Mouse (Mus musculus): ENCODE results near the gene Olfr736. TPM values are rescaled to one million over a fixed set of nuclear protein-coding genes. Genes with fewer than 3 reads are reported as not detected.

Gene Olfr736
- total RNA-seq (2023; ENCODE audit: inconsistent age) = not detected in 4 replicates

GRCm38 (mm10) chr14:50380863-50381262 is at the start of gene Olfr736:
TSS of gene Olfr736 (plus strand) at chr14:50381163.

GRCm38 (mm10) chr14:50348796-50349195 is 32.2 kb upstream of the Olfr736 start, which contains the start of gene Olfr735:
TSS of gene Olfr735 (minus strand) at chr14:50348872.

GRCm38 (mm10) chr14:50357593-50357992 is 23.4 kb upstream of the Olfr736 start, which contains the start of gene Tlr11:
TSS of gene Tlr11 (plus strand) at chr14:50357914.

GRCm38 (mm10) chr14:50407268-50407667 is 26.3 kb downstream of the Olfr736 start, which contains the start of gene Olfr738:
TSS of gene Olfr738 (plus strand) at chr14:50407568.

GRCm38 (mm10) chr14:50418326-50418725 is 37.4 kb downstream of the Olfr736 start, which contains the start of gene Olfr739:
TSS of gene Olfr739 (plus strand) at chr14:50418626.

Other genes starting within 250 kb of the Olfr736 start
- not detected in 4 replicates for gene Olfr728, start 238.5 kb upstream of the Olfr736 start, total RNA-seq (2023; ENCODE audit: inconsistent age)
- gene Olfr729, start 228.3 kb upstream of the Olfr736 start, total RNA-seq (2023; ENCODE audit: inconsistent age) = not detected in 4 replicates
- not detected in 4 replicates for gene Olfr730, start 193.0 kb upstream of the Olfr736 start, total RNA-seq (2023; ENCODE audit: inconsistent age)
- gene Olfr731, start 139.3 kb upstream of the Olfr736 start, total RNA-seq (2023; ENCODE audit: inconsistent age) = not detected in 4 replicates
- gene Olfr732, start 97.0 kb upstream of the Olfr736 start, total RNA-seq (2023; ENCODE audit: inconsistent age) = not detected in 4 replicates
- not detected in 4 replicates for gene Olfr733, start 79.6 kb upstream of the Olfr736 start, total RNA-seq (2023; ENCODE audit: inconsistent age)
- gene Olfr734, start 54.4 kb upstream of the Olfr736 start, total RNA-seq (2023; ENCODE audit: inconsistent age) = not detected in 4 replicates
- gene Olfr735, start 32.3 kb upstream of the Olfr736 start, total RNA-seq (2023; ENCODE audit: inconsistent age) = not detected in 4 replicates
- gene Tlr11, start 23.2 kb upstream of the Olfr736 start, total RNA-seq (2023; ENCODE audit: inconsistent age) = 0.22 TPM in 1 of 4 replicates, not detected in the others
- not detected in 4 replicates for gene Olfr738, start 26.4 kb downstream of the Olfr736 start, total RNA-seq (2023; ENCODE audit: inconsistent age)
- gene Olfr739, start 37.5 kb downstream of the Olfr736 start, total RNA-seq (2023; ENCODE audit: inconsistent age) = not detected in 4 replicates
- gene Olfr740, start 64.4 kb downstream of the Olfr736 start, total RNA-seq (2023; ENCODE audit: inconsistent age) = not detected in 4 replicates
- not detected in 4 replicates for gene Olfr741, start 91.6 kb downstream of the Olfr736 start, total RNA-seq (2023; ENCODE audit: inconsistent age)
- gene Olfr742, start 122.4 kb downstream of the Olfr736 start, total RNA-seq (2023; ENCODE audit: inconsistent age) = not detected in 4 replicates
- not detected in 4 replicates for gene Olfr743, start 140.7 kb downstream of the Olfr736 start, total RNA-seq (2023; ENCODE audit: inconsistent age)
- gene Olfr744, start 233.7 kb downstream of the Olfr736 start, total RNA-seq (2023; ENCODE audit: inconsistent age) = not detected in 4 replicates